Mouse (Mus musculus) ES-Bruce4 (cell line): ENCODE results near the gene Sprr1a.

Experiments
- CTCF ChIP-seq: IDR thresholded peaks from one replicate; pipeline ENCODE4 v1.8.1; 2011; ENCODE audit warnings: low read depth, low read length
- EP300 ChIP-seq: IDR thresholded peaks from 2 replicates; pipeline ENCODE4 v1.6.1; 2011; ENCODE audit warnings: low read depth, low read length; ENCODE audit not compliant: insufficient read depth
- POLR2A ChIP-seq: IDR thresholded peaks from one replicate; pipeline ENCODE4 v1.8.1; 2011; ENCODE audit warnings: low read length; ENCODE audit not compliant: insufficient read depth

DNA sequence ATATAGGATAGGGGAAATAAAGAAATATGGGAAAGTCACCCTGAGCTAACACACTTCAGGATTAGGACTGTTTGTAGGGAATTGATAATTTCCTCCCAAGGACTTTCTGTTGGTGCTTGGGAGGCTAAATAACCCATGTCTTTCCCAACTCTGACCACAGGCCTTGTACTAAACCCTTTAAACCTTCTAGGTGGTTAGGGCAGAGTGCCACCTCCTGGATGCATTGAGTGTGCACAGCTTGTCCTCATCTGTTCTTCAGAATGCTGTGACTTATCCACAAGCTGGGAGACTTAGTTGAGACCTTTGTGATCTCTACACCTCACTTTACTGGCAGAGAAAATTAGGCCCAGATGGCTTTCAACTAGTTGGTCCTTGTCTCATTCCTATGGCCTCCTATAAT is 25.1 kb upstream of the Sprr1a start:
- TF ChIP-seq CTCF, result no peak
- TF ChIP-seq POLR2A, result no peak
- no peak for TF ChIP-seq EP300
